Mouse (Mus musculus) C2C12 (cell line): ENCODE data around the gene Zfp827.

Experiments
- CEBPB ChIP-seq: IDR thresholded peaks from one replicate; pipeline ENCODE4 v1.6.1; 2011; ENCODE audit warnings: low read depth, mild to moderate bottlenecking, control low read depth, moderate library complexity
- CTCF ChIP-seq: IDR thresholded peaks from one replicate; pipeline ENCODE4 v1.5.1; 2011; ENCODE audit not compliant: control insufficient read depth, insufficient read depth, insufficient read length
- MAX ChIP-seq: IDR thresholded peaks from one replicate; pipeline ENCODE4 v1.6.1; 2011; ENCODE audit warnings: mild to moderate bottlenecking, control low read depth
- MYOD1 ChIP-seq: IDR thresholded peaks from one replicate; pipeline ENCODE4 v1.6.1; 2011; ENCODE audit warnings: low read depth; ENCODE audit not compliant: control insufficient read depth, insufficient read length
- USF1 ChIP-seq: IDR thresholded peaks from one replicate; pipeline ENCODE4 v1.6.1; 2011; ENCODE audit warnings: low read depth, mild to moderate bottlenecking, control low read depth, moderate library complexity

GRCm38 (mm10) chr8:79116436-79116835 is 88.2 kb downstream of the Zfp827 start:
- TF ChIP-seq MYOD1 (no peak), CTCF (no peak), USF1 (no peak), MAX (no peak), CEBPB (no peak)
